Mouse (Mus musculus) small intestine, adult 2 months (tissue): ENCODE data around the gene Pank2.

ENCODE experiments used
- CTCF ChIP-seq: fragments of 200-500 bp; IDR thresholded peaks from 2 replicates; pipeline ENCODE4 v1.5.1; 2012; ENCODE audit warnings: low read depth, mild to moderate bottlenecking, control low read depth, inconsistent platforms, low read length, moderate library complexity, mixed read lengths; ENCODE audit not compliant: insufficient replicate concordance, insufficient read length; ENCODE audit errors: extremely low read depth
- POLR2A ChIP-seq: fragments of 200-500 bp; IDR thresholded peaks from 2 replicates; pipeline ENCODE4 v1.6.1; 2012; ENCODE audit warnings: low read depth, mild to moderate bottlenecking, control low read depth, inconsistent platforms, low read length, moderate library complexity

DNA sequence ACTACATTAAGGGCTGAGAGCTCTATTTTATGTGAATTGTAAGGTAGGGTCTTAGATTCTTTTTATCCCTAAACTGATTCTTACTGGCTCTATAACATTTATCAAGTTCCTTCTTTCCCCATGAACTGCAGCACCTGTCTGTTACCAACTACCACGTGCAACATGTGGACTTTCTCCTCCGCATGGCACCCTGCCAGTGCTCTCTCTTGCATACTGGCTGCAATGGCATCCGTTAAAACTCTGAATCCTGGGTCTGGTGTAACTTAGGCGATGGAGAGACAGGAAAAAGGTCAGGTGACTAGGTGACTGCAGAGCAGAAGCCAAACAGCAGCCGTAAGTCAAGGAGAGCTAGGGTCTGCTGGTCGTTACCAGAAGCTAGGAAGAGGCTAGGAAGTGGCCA lies 47.0 kb downstream of the Pank2 start:
- TF ChIP-seq POLR2A (no peak), CTCF (no peak)
